Mouse (Mus musculus) thymus, postnatal 10 days (tissue): Measurements from ENCODE around the gene Pmpcb.

ENCODE experiments used
- DNase-seq, 2 experiments: peaks; one replicate each; pipeline ENCODE4 v3.0.0; 2021; ENCODE audit warnings: low spot score in 2 of 2

Gene Pmpcb

GRCm38 (mm10) chr5:21802907-21803306 lies 66.0 kb downstream of the Pmpcb start:
- DNase-seq, result no peak

GRCm38 (mm10) chr5:21803691-21804188 lies 66.8 kb downstream of the Pmpcb start:
- DNase-seq, result no peak

GRCm38 (mm10) chr5:21804837-21805236 lies 67.9 kb downstream of the Pmpcb start:
- DNase-seq, result no peak
